Mouse (Mus musculus) olfactory bulb, adult 2 months (tissue): Measurements from ENCODE around the gene Miga1. TPM values are rescaled to one million over a fixed set of nuclear protein-coding genes. Genes with fewer than 3 reads are reported as not detected.
"Not testable (repeated sequence)": the region's sequence is repeated elsewhere in the genome, so short reads cannot be mapped to it uniquely, and the experiment has no call there.

Source experiments
- H3K27ac ChIP-seq: fragments of 200-500 bp; 2 replicates; pipeline ENCODE4 v1.5.1; 2012; ENCODE audit warnings: low read depth, low read length; ENCODE audit not compliant: insufficient read depth
- H3K4me1 ChIP-seq: fragments of 200-500 bp; 2 replicates; pipeline ENCODE4 v1.6.1; 2012; ENCODE audit warnings: low read length; ENCODE audit not compliant: control insufficient read depth, insufficient read depth
- H3K4me3 ChIP-seq: fragments of 200-500 bp; 2 replicates; pipeline ENCODE4 v1.5.1; 2012; ENCODE audit warnings: mild to moderate bottlenecking, low read depth, low read length, moderate library complexity; ENCODE audit not compliant: insufficient read depth
- CTCF ChIP-seq: fragments of 200-500 bp; IDR thresholded peaks from 2 replicates; pipeline ENCODE4 v1.5.1; 2012; ENCODE audit warnings: low read depth, mild to moderate bottlenecking, low read length, moderate library complexity; ENCODE audit not compliant: insufficient read depth
- POLR2A ChIP-seq: fragments of 200-500 bp; IDR thresholded peaks from 2 replicates; pipeline ENCODE4 v1.6.1; 2012; ENCODE audit warnings: mild to moderate bottlenecking, low read depth, low read length, moderate library complexity; ENCODE audit not compliant: insufficient read depth
- WGBS: fragments of 180-500 bp; shearing (Covaris S2); methylation state at CpG from one replicate; pipeline ENCODE4 v1.1.7; 2018; 5-methylcytosine and 5-hydroxymethylcytosine counted together
- polyA plus RNA-seq: library from polyadenylated mRNA; stranded (reverse); fragments of >200 nt; gene quantifications from 2 replicates; pipeline ENCODE4 v1.2.4, GENCODE M21; 2012; ENCODE audit warnings: low replicate concordance; ENCODE audit not compliant: missing spikeins, insufficient read depth, insufficient read length

Gene Miga1
- polyA plus RNA-seq, 1 experiment: not detected

GRCm38 (mm10) chr3:152333641-152334040 is 6.6 kb downstream of the Miga1 start:
- Histone ChIP-seq H3K27ac (no peak overlapping the region), H3K4me3 (no peak overlapping the region), H3K4me1 (peaks cover 6% of the 10 kb centered on the region; the same call in 1 of the 2 replicates)
- TF ChIP-seq CTCF (no peak), POLR2A (no peak)
- 90% methylated on average over 10 of the region's 10 CpGs for WGBS

DNA sequence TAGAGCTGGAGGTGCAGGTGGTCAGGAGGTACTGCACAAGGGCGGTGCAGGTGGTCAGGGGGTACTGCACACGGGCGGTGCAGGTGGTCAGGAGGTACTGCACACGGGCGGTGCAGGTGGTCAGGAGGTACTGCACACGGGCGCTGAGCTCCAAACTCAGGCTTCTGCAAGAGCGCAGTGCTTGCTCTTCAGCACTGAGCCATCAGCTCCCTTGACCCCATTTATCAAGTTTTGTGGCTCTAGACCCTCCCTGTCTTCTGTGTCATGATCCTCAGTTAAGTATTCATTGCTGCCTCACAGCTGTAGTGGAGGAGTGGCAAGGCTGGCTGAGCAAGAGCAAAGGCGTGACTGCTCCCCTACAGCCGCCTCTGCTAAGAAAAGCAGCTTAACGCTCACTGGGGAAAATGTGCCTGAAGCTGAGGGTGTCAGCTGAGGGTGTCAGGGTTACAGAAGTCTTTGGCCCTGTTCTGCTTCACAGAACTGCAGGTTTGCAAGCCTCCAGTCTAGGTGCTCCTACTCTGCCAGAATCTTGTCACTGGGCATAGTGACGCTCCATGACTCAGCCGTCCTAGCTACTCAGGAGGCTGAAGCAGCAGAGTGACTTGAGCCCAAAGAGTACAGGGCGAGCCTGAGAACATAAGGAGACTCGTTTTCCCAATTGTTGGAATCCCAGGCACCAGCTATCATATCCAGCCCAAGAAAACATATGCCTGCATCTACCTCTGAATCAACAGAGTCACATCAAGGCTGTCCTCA is 7.5 kb downstream of the Miga1 start:
- peaks cover 6% of the 10 kb centered on the region; the same call in 1 of the 2 replicates for H3K4me1 ChIP-seq
- no peak overlapping the region for H3K27ac ChIP-seq
- 77% methylated on average over 15 of the region's 15 CpGs for WGBS
- no peak for TF ChIP-seq POLR2A
- H3K4me3 ChIP-seq: no peak overlapping the region

DNA sequence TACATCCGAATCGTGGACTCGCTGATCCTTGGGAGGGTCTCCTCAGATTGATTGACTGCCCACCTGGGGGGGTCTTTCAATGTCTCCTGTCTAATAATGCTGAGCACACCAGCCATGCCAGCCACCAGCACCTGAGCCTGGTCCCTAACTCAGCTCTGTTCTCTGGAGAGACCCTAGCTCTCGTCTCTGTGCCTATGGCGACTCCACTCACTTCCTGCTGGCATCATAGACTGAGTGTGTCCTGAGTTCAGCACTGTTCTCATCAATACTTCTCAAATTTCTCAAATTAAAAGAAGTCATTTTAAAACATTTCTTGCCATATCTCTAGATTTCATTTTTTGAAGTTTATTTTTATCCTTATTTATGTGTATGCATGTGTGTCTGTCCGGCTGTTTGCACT is 8.1 kb downstream of the Miga1 start:
- WGBS: 91% methylated on average over 6 of the region's 6 CpGs
- Histone ChIP-seq H3K27ac (no peak overlapping the region), H3K4me3 (no peak overlapping the region), H3K4me1 (peaks cover 6% of the 10 kb centered on the region; the same call in 1 of the 2 replicates)
- TF ChIP-seq POLR2A: no peak
- no peak for TF ChIP-seq CTCF

GRCm38 (mm10) chr3:152321765-152322547 is 18.3 kb downstream of the Miga1 start:
- Histone ChIP-seq H3K4me3 (no peak overlapping the region), H3K27ac (no peak overlapping the region), H3K4me1 (no peaks in the 10 kb centered on the region)
- TF ChIP-seq POLR2A (no peak), CTCF (no peak)
- 93% methylated on average over 8 of the region's 8 CpGs for WGBS

DNA sequence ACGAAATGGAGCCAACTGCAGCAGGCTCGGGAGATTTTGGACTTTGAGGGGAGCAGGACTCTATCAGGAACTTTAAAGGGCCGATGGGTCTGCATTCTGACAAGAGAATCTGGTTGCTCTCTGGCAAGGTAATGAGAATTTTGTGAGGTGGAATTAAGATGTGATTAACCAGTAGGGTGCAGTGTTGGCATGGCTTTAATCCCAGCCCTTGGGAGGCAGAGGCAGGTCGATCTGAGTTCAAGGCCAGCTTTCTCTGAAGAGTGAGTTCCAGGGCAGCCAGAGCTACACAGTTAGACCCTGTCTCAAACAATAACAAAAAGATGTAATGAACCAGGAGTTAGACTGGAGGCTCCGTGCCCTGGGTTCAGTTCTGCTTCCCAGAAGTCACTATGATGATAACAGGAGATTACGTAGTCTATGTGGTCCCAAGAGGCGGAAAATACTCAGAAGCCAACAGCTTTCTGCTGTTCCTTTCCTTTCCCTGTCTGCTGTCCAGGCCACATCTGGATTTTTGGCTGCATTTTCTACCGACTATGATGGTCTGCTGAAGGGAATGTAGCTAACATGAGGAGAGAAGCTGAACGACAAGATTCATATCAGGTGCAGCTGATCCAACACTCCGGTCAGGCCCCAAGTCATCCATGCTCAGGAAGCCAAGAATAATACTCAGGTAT is 19.1 kb downstream of the Miga1 start:
- no peak for TF ChIP-seq CTCF
- TF ChIP-seq POLR2A: no peak
- no peak overlapping the region for H3K27ac ChIP-seq
- no peaks in the 10 kb centered on the region for H3K4me1 ChIP-seq
- 93% methylated on average over 10 of the region's 10 CpGs for WGBS
- no peak overlapping the region for H3K4me3 ChIP-seq

DNA sequence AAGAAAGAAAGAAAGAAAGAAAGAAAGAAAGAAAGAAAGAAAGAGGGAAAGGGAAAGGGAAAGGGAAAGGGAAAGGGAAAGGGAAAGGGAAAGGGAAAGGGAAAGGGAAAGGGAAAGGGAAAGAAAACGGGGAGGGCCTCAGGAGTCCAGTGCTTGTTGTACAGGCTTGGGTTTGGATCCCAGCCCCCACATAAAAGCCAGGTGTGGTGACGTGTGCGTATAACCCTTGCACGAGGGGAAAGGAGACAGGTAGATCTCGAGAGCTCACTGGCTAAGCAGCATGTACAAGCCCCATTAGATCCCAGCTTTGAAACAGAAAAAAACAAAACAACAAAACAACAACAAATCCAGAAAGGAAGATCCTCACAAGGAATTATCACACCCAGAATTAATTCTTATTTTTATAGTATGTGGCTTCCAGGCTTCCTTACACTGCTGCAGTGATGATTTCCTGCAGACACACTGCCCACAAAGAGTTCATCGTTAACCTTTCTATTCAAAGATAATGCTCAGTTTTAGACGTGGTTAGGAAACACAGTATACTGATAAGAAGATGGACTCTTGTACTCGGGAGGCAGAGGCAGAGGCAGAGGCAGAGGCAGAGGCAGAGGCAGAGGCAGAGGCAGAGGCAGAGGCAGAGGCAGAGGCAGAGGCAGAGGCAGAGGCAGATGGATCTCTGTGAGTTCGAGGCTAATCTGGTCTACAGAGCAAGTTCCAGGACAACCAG is 23.6 kb downstream of the Miga1 start:
- not testable (repeated sequence) for H3K27ac ChIP-seq, H3K4me3 ChIP-seq, H3K4me1 ChIP-seq
- 87% methylated on average over 9 of the region's 9 CpGs for WGBS

DNA sequence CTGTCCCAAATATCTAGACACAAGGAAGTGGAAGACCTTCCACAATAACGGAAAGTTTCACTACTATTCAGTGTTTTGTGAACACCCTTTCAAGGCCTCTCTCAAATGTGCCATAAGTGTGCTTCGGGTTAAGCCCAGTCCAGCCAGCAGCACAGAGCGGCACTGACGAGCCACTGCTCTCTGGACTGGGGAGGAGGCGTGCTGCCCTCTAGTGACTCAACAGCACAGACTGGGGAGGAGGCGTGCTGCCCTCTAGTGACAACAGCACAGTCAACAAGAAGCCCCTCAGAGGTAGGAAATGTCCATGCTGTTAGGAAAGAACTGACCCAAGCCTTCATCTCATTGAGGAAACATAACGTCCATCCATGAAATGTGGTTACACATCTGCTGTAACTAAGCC is 24.6 kb downstream of the Miga1 start:
- TF ChIP-seq CTCF: peak; percentile 70
- no peak for TF ChIP-seq POLR2A
- 23% methylated on average over 7 of the region's 7 CpGs for WGBS
- Histone ChIP-seq H3K4me1 (no peaks in the 10 kb centered on the region), H3K4me3 (no peak overlapping the region), H3K27ac (no peak overlapping the region)

- not testable (repeated sequence) for H3K4me3 ChIP-seq, H3K27ac ChIP-seq, H3K4me1 ChIP-seq
- 80% methylated on average over 14 of the region's 14 CpGs for WGBS
These were observed 25.5 kb downstream of the Miga1 start for GRCm38 (mm10) chr3:152314666-152315065.

DNA sequence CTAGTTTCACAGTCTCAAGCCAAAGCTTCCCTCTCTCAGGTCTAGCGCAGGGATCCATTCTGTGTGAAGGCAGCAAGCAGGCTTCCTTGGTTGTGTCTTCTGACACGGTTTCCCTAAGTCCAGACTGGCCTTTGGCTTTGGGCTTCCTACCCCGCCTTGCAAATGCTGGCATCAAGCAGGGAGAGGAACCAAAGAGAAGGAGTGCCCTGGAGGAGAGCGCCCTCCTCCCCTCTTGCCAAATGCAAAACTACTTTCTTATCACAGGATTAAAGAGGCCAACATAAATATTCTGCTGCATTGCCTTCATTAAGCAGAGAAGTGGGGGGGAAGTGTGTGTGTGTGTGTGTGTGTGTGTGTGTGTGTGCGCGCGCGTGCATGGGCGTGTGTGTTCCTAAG is 31.0 kb downstream of the Miga1 start:
- 94% methylated on average over 9 of the region's 9 CpGs for WGBS
- H3K27ac ChIP-seq: no peak overlapping the region

More for the DNA sequence above, 31.0 kb downstream of the Miga1 start:
- TF ChIP-seq CTCF (no peak), POLR2A (no peak)
- H3K4me1 ChIP-seq: no peaks in the 10 kb centered on the region
- no peak overlapping the region for H3K4me3 ChIP-seq
